Mouse (Mus musculus): Measurements from ENCODE around the gene Khnyn. TPM values are rescaled to one million over a fixed set of nuclear protein-coding genes. Genes with fewer than 3 reads are reported as not detected.

The Khnyn gene
- polyA plus RNA-seq (2015; fragmentation: Nextera tagmentation; extraction: Ambion mirVana): 10.5 and 11.1 TPM in 2 replicates

DNA sequence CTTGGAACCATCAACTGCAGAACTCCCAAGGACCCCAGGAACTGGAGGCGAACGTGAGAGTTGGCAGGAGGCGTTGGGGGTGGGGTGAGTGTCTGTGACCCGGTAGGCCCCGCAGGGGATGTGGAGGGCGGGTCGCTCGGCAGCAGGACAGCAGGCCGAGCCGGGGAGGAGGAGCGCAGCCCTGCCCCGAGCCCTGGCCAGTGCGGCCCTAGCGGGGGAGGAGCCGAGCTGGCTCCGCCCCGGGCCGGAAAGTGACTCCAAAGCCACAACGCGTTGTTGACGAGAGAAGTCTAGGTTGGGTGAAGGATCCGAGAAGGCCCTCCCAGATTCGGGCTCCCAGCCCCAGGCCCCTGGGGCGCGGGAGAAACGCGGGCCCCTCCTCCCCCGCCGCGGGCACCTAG lies at the start of gene Khnyn:
Gene Khnyn (plus strand): TSS at position 235 of the 401 bp plus-strand sequence.
- Histone ChIP-seq H3K4me2 (peak within 1 kb of the TSS; percentile 82), H3K27ac (replicated peaks) (peak within 1 kb of the TSS; percentile 82), H3K4me1 (replicated peaks) (peaks cover 25% of the 10 kb centered on the region), H3K9me3 (no peaks in the 10 kb centered on the region), H3K36me3 (peaks cover 28% of the 10 kb centered on the region), H3K27me3 (no peaks in the 10 kb centered on the region), H3K9ac (peak within 1 kb of the TSS; percentile 87), H3K4me3 (peak within 1 kb of the TSS; percentile 81)
- ATAC-seq (ENCODE audit: low read depth): peak; percentile 93
- under 1% methylated on average over 24 of the region's 30 CpGs for WGBS

DNA sequence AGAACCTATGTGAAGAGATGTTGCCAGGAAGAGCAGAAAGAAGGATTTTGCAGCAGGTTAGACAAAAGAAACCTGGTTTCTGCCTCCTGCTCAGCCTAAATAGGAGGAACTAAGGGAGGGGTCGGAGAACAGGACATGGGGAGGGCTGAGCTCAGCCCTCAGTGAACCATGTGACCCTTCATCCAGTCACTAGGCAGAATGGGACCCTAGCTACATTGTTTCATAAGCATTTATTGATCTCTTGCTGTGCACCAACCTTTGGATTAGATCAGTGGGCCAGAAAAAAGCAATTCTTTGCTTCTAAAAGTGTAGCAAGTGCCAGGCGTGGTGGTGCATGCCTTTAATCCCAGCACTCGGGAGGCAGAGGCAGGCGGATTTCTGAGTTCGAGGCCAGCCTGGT lies 46.4 kb upstream of the Khnyn start:
- Histone ChIP-seq H3K27me3 (no peaks in the 10 kb centered on the region), H3K4me2 (no peak overlapping the region), H3K9ac (no peak overlapping the region), H3K27ac (replicated peaks) (no peak overlapping the region), H3K4me1 (replicated peaks) (no peaks in the 10 kb centered on the region), H3K36me3 (no peaks in the 10 kb centered on the region), H3K9me3 (no peaks in the 10 kb centered on the region), H3K4me3 (no peak overlapping the region)
- no peak for ATAC-seq (ENCODE audit: low read depth)
- 84% methylated on average over 5 of the region's 5 CpGs for WGBS

DNA sequence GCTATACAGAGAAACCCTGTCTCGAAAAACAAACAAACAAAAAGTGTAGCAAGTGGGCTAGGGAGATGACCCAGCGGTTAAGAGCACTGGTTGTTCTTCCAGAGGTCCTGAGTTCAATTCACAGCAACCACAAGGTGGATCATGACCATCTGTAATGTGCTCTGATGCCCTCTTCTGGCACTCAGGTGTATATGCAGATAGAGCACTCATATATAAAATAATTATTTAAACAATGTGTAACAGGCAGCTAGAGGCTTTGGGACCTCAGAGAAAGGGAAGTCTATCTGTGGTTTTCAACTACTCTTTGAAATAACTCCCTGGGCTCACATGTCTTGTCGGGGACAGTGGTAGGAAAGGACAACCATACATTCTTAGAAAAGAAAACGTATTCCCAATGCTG lies 46.0 kb upstream of the Khnyn start:
- Histone ChIP-seq H3K4me1 (replicated peaks) (no peaks in the 10 kb centered on the region), H3K27ac (replicated peaks) (no peak overlapping the region), H3K27me3 (no peaks in the 10 kb centered on the region), H3K4me3 (no peak overlapping the region), H3K9ac (no peak overlapping the region), H3K9me3 (no peaks in the 10 kb centered on the region), H3K36me3 (no peaks in the 10 kb centered on the region), H3K4me2 (no peak overlapping the region)
- 85% methylated on average over 4 of the region's 4 CpGs for WGBS
- no peak for ATAC-seq (ENCODE audit: low read depth)

DNA sequence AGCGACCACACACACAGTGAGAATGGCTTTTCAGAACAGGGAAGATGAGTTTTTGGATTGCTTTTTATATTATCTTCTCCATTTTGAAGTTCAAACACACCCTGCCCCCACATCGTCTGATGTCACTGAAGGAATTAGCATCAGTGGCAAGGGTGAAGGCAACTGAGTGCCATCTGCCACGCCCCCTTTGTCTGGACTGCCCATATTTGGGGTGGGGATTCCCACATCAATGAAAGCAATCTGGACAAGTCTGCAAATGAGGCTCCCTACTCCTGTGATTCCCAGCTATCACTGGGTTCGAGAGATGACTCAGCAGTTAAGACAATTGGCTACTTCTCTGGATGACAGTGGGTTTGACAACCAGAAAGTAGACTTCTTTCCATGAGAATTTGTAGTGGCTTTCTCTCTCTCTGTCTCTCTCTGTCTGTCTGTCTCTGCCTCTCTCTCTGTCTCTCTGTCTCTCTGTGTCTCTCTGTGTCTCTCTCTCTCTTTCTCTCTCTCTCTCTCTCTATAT lies 43.8 kb upstream of the Khnyn start:
- Histone ChIP-seq H3K9ac (no peak overlapping the region), H3K36me3 (no peaks in the 10 kb centered on the region), H3K27ac (replicated peaks) (no peak overlapping the region), H3K27me3 (no peaks in the 10 kb centered on the region), H3K9me3 (no peaks in the 10 kb centered on the region), H3K4me2 (no peak overlapping the region), H3K4me1 (replicated peaks) (no peaks in the 10 kb centered on the region), H3K4me3 (no peak overlapping the region)
- ATAC-seq (ENCODE audit: low read depth): no peak
- WGBS: 66% methylated on average over 4 of the region's 4 CpGs

DNA sequence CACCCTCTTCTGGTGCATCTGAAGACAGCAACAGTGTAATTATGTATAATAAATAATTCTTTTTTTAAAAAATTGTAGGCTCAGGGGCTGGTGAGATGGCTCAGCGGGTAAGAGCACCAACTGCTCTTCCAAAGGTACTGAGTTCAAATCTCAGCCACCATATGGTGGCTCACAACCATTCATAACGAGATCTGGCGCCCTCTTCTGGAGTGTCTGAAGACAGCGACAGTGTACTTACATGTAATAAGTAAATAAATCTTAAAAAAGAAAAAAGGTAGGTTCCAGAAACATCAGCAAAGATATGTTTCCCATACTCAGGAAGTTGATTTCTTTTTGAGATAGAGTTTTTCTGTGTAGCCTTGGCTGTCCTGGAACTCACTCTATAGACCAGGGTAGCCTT lies 42.0 kb upstream of the Khnyn start:
- Histone ChIP-seq H3K36me3 (no peaks in the 10 kb centered on the region), H3K4me3 (no peak overlapping the region), H3K4me2 (no peak overlapping the region), H3K9ac (no peak overlapping the region), H3K27me3 (no peaks in the 10 kb centered on the region), H3K27ac (replicated peaks) (no peak overlapping the region), H3K9me3 (no peaks in the 10 kb centered on the region), H3K4me1 (replicated peaks) (no peaks in the 10 kb centered on the region)
- 80% methylated on average over 4 of the region's 4 CpGs for WGBS
- no peak for ATAC-seq (ENCODE audit: low read depth)

DNA sequence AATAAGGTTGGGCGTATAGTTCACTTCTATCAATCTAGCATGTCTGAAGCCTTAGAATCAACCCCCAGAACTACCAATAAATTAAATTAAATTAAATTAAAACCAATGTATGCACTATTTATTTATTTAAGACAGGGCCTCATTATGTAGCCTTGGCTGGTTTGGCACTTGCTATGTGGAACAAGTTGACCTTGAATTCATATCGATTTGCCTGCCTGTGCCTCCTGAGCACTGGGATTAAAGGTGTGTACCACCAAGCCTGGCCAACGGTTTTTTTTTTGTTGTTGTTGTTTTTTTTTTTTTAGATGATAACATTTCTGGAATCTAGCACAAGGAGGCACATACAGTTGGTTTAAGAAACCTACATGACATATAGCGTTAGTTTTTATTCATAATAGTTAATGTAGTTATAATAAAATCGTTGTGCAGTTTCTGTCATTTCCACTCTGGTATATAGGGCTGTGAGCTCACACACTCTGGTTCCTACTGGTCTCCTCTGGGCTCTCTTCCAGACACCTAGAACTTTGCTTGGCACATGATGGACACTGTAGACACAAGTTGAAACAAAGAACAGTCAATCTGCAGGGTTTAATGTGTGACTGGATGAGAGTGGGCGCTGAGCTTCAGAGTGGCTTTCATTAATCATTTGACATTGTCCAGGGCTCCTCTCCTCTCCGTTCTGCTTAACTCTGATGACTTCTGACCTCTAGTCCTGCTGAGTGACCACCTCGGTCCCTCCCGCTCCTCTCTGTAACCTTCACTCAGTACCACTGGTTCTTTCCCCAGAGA lies 39.0 kb upstream of the Khnyn start:
- 83% methylated on average over 9 of the region's 9 CpGs for WGBS

DNA sequence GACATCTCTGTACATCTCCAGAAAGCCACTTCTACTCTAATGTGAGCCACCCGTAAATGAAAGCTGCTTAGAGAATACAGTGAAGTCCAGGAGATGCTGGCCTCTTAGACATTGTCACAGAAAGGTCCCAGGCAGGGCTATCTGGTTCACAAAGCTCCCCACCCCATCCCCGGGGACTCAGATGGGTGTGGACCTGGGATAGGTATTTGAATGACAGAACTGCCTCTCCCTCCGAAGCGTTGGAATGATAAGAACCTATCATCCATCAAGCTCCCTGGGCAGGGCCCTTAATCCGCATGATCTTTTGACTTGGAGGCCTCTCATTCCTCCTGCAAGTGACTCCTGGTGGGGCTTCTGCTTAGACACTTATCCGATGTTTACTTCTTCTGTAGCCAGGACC lies 33.9 kb upstream of the Khnyn start:
- H3K9ac ChIP-seq: no peak overlapping the region
- no peaks in the 10 kb centered on the region for H3K27me3 ChIP-seq
- ATAC-seq (ENCODE audit: low read depth): no peak
- no peak overlapping the region for H3K4me2 ChIP-seq
- H3K4me3 ChIP-seq: no peak overlapping the region
- no peaks in the 10 kb centered on the region for H3K9me3 ChIP-seq
- WGBS: 63% methylated on average over 6 of the region's 6 CpGs
- peaks cover 40% of the 10 kb centered on the region for H3K4me1 ChIP-seq (replicated peaks)
- H3K27ac ChIP-seq (replicated peaks): no peak overlapping the region
- H3K36me3 ChIP-seq: no peaks in the 10 kb centered on the region

More for the DNA sequence above, 39.0 kb upstream of the Khnyn start:
- Histone ChIP-seq H3K4me1 (replicated peaks) (no peaks in the 10 kb centered on the region), H3K4me2 (no peak overlapping the region), H3K4me3 (no peak overlapping the region), H3K9ac (no peak overlapping the region), H3K36me3 (no peaks in the 10 kb centered on the region), H3K27me3 (no peaks in the 10 kb centered on the region), H3K9me3 (no peaks in the 10 kb centered on the region), H3K27ac (replicated peaks) (no peak overlapping the region)
- ATAC-seq (ENCODE audit: low read depth): no peak

DNA sequence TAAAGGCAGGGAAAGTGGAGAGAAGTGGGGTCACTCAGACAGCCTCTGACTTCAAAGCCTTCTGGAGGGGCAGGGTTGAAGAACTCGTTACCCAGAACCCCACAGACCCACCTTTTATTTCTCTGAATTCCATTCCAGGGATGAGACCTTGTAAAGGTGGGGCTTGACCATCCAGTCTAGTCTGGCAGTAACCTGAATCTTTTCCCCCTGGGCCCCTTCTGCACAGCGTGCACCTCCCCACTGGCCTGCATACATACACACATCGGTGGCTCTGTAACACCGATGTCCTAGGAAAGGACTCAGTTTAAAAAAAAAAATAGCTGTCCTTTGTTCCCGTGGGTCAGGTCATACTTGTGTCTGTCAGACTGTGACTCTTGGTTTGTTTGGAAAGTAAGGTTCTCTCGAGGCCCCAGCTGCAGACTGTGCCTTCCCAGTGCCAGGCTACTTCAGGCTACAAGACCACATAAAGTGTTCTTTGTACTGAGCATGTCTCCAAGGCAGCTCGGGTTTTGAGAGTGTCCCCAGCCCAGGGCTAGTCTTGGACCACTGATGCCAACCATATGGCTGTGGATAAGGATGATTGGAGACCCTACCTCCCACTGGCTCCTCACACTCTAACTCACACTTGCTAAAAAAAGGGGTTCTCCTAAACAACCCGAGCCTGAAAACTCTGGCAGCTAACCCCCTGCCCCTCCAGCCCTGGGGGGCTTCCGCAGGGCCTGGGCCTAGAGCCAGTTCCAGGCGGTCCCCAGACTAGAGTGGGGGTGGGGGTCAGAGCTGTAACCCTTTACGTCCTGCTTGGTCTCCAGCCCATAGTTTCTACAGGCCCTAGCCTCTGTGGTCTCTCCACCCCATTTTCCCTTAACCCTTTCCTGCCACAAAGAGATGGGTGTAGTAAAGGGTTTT lies 31.8 kb upstream of the Khnyn start:
- peak overlapping the region; percentile 87 for H3K9ac ChIP-seq
- ATAC-seq (ENCODE audit: low read depth): peak; percentile 85
- H3K27me3 ChIP-seq: no peaks in the 10 kb centered on the region
- H3K27ac ChIP-seq (replicated peaks): peak overlapping the region; percentile 87
- H3K4me1 ChIP-seq (replicated peaks): peaks cover 60% of the 10 kb centered on the region
- H3K4me2 ChIP-seq: peak overlapping the region; percentile 85
- WGBS: 5% methylated on average over 11 of the region's 11 CpGs
- H3K4me3 ChIP-seq: peak overlapping the region; percentile 74
- H3K9me3 ChIP-seq: no peaks in the 10 kb centered on the region
- no peaks in the 10 kb centered on the region for H3K36me3 ChIP-seq

DNA sequence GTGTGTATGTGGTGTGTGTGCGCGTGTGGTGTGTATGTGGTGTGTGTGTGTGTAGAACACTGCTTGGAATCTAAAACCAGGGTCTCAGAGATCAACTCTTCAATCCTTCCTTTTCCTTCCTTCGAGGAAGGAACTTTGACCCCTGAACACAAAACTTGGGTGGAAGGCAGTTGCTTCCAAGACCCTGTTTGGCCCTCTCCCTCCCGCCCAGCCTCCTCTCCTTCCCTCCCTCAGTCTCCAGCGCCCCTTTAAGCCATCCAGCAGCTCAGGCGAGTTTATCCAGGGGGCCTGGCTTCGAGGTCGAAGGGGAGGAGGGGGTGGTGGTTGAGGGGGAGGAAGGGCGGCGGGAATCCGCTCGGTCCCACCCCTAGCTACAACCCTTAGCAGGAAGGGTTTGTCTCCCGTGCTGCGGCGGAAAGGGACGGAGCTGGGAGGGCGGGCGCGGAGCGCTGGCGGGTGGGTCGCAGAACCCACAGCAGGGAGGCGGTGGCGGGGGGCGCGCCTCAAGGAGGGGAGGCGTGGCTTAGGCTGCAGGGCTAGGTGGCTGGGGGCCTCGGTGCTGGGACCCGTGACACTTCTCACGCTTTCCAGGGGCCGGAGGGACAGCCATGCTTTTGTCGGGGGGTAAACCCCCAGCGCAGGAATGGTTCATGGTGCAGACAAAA lies 31.0 kb upstream of the Khnyn start, which contains the start of gene Nynrin:
Gene Nynrin (plus strand): TSS at position 390 of the 665 bp plus-strand sequence.
- Histone ChIP-seq H3K27me3 (no peaks in the 10 kb centered on the region), H3K4me3 (peak within 1 kb of the TSS; percentile 74), H3K36me3 (no peaks in the 10 kb centered on the region; the same call in 1 of the 2 replicates), H3K27ac (replicated peaks) (peak within 1 kb of the TSS; percentile 87), H3K4me1 (replicated peaks) (peaks cover 69% of the 10 kb centered on the region), H3K9ac (peak within 1 kb of the TSS; percentile 87), H3K4me2 (peak within 1 kb of the TSS; percentile 85), H3K9me3 (no peaks in the 10 kb centered on the region)
- WGBS: 2% methylated on average over 31 of the region's 33 CpGs
- peak; percentile 87 for ATAC-seq (ENCODE audit: low read depth)

DNA sequence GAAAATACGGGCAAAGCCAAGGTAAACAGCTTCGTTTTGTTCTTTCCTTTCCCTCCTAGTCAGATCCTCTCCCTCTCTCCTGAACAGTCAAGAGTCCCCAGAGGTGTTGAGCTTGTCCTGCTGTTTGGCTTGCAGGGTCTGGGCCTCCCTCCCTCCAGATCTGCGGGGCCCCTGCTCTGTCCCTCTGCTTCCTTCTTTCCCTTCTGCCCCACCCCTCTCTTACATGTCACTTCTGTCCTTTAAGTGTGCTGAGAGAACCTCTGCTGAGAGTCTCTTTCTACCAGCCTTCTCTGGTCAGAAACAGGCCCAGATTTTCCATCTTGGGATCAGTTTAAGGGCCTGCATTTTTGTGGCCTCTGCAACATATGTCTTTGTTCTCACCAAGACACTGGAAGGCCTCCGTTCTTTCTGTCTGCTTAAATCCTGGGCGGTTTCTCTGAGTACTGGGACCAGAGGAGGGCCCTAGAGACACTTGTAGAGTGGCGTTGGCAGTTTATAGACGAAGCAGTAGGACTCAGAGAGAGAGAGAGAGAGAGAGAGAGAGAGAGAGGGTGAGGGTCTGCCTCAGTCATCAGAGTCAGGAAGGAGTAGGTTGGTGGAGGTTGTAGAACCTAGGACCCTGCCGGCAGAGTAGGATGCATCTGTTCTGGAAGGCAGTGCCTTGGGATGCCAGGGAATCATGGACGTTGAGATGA lies 30.2 kb upstream of the Khnyn start:
- H3K4me2 ChIP-seq: peak overlapping the region; percentile 85
- no peaks in the 10 kb centered on the region; the same call in 1 of the 2 replicates for H3K36me3 ChIP-seq
- peak overlapping the region; percentile 74 for H3K4me3 ChIP-seq
- H3K27ac ChIP-seq (replicated peaks): peak overlapping the region; percentile 87
- H3K9ac ChIP-seq: peak overlapping the region; percentile 87
- peak; percentile 48 for ATAC-seq (ENCODE audit: low read depth)
- H3K27me3 ChIP-seq: no peaks in the 10 kb centered on the region
- peaks cover 77% of the 10 kb centered on the region for H3K4me1 ChIP-seq (replicated peaks)
- no peaks in the 10 kb centered on the region for H3K9me3 ChIP-seq
- under 1% methylated on average over 9 of the region's 9 CpGs for WGBS

DNA sequence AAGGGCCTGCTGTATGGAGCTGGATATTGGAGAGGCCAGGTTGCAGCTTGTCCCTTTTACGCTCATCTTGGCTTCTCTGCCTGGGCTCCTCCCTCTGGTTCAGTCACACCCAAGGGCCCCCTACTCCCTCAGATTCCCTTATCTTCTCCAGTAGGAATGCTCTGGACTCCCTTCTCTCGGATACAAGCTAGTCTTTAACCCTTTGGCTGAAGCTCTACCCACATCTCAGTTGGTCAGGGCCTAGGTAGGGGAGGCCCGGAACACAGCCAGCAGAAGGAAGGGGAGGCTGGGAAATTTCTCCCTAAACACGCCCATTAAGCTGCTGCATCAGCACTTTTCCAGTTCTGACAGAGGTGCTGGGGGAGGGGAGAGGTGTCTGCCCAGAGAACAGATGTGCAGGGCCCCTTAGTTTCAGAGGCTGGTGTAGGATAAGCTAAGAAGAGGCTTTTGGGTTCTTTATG lies 29.6 kb upstream of the Khnyn start:
- H3K9me3 ChIP-seq: no peaks in the 10 kb centered on the region
- WGBS: 4% methylated on average over 4 of the region's 4 CpGs
- no peaks in the 10 kb centered on the region; the same call in 1 of the 2 replicates for H3K36me3 ChIP-seq
- H3K4me2 ChIP-seq: peak overlapping the region; percentile 85
- H3K4me1 ChIP-seq (replicated peaks): peaks cover 83% of the 10 kb centered on the region
- peak overlapping the region; percentile 87 for H3K9ac ChIP-seq
- peak overlapping the region; percentile 74 for H3K4me3 ChIP-seq
- H3K27ac ChIP-seq (replicated peaks): peak overlapping the region; percentile 87
- H3K27me3 ChIP-seq: no peaks in the 10 kb centered on the region
- ATAC-seq (ENCODE audit: low read depth): peak; percentile 3; the same call in 1 of the 2 replicates

Data from neural tube, embryonic 13.5 days (tissue).